Mouse (Mus musculus) midbrain, embryonic 11.5 days (tissue): ENCODE results near the gene Acbd4. TPM values are rescaled to one million over a fixed set of nuclear protein-coding genes. Genes with fewer than 3 reads are reported as not detected.
A peak's percentile ranks its signal among the peaks of the same experiment; 100 is the strongest.

ENCODE experiments used
- ATAC-seq: fragments of 200-750 bp; cut with Nextera tagmentation; 2 replicates; pipeline ENCODE4 v1.8.0; 2017; ENCODE audit warnings: moderate TSS enrichment, moderate library complexity; ENCODE audit not compliant: low FRiP score
- DNase-seq: peaks from one replicate; pipeline ENCODE4 v3.0.0; 2015; ENCODE audit warnings: low spot score; ENCODE audit errors: missing footprints
- H3K27ac ChIP-seq: fragments of 300-500 bp; sonication (generic); 2 replicates; pipeline ENCODE4 v1.5.1; 2014; ENCODE audit warnings: low read depth, low read length
- H3K27me3 ChIP-seq: fragments of 300-500 bp; sonication (generic); 2 replicates; pipeline ENCODE4 v1.6.1; 2014; ENCODE audit warnings: mild to moderate bottlenecking, low read length, moderate library complexity, mixed read lengths; ENCODE audit not compliant: control insufficient read depth, insufficient read depth
- H3K36me3 ChIP-seq: fragments of 300-500 bp; sonication (generic); 2 replicates; pipeline ENCODE4 v1.6.1; 2014; ENCODE audit warnings: mild to moderate bottlenecking, low read length, moderate library complexity, mixed read lengths; ENCODE audit not compliant: control insufficient read depth, insufficient read depth
- H3K4me1 ChIP-seq: fragments of 300-500 bp; sonication (generic); 2 replicates; pipeline ENCODE4 v1.6.1; 2014; ENCODE audit warnings: low read length; ENCODE audit not compliant: control insufficient read depth, insufficient read depth
- H3K4me2 ChIP-seq: fragments of 300-500 bp; sonication (generic); 2 replicates; pipeline ENCODE4 v1.6.1; 2014; ENCODE audit warnings: mild to moderate bottlenecking, moderate library complexity
- H3K4me3 ChIP-seq: fragments of 300-500 bp; sonication (generic); 2 replicates; pipeline ENCODE4 v1.5.1; 2014; ENCODE audit warnings: low read depth, low read length
- H3K9ac ChIP-seq: fragments of 300-500 bp; sonication (generic); 2 replicates; pipeline ENCODE4 v1.6.1; 2014; ENCODE audit warnings: low read length
- H3K9me3 ChIP-seq: fragments of 300-500 bp; sonication (generic); 2 replicates; pipeline ENCODE4 v1.6.1; 2016; ENCODE audit warnings: low read length; ENCODE audit not compliant: control insufficient read depth
- WGBS: fragments of 180-500 bp; shearing (Covaris S2); extraction: QIAGEN DNeasy Blood & Tissue Kit; methylation state at CpG from one replicate; pipeline ENCODE4 v1.1.7; 2014; 5-methylcytosine and 5-hydroxymethylcytosine counted together
- polyA plus RNA-seq: library from polyadenylated mRNA; unstranded; fragments of >200 nt; fragmentation: Nextera tagmentation; extraction: Ambion mirVana; gene quantifications from 2 replicates; pipeline ENCODE4 v1.2.1, GENCODE M21; 2014

The Acbd4 gene
- polyA plus RNA-seq, 1 experiment from 2014 or later, result 10.5 TPM

GRCm38 (mm10) chr11:103132576-103133455 is 31.3 kb downstream of the Acbd4 start:
- peak overlapping the region; percentile 97 for H3K4me3 ChIP-seq
- peak overlapping the region; percentile 83 for H3K4me2 ChIP-seq
- H3K4me1 ChIP-seq, result peaks cover 20% of the 10 kb centered on the region
- DNase-seq (peak; percentile 100), ATAC-seq (peak; percentile 91)
- peak overlapping the region; percentile 91 for H3K27ac ChIP-seq
- H3K9me3 ChIP-seq, result no peaks in the 10 kb centered on the region
- under 1% methylated on average over 56 of the region's 58 CpGs for WGBS
- peak overlapping the region; percentile 100 for H3K9ac ChIP-seq
- no peaks in the 10 kb centered on the region for H3K27me3 ChIP-seq
- H3K36me3 ChIP-seq, result no peaks in the 10 kb centered on the region

GRCm38 (mm10) chr11:103133456-103134185 is 32.1 kb downstream of the Acbd4 start:
- H3K36me3 ChIP-seq, result no peaks in the 10 kb centered on the region
- WGBS, result 55% methylated on average over 6 of the region's 6 CpGs
- H3K4me3 ChIP-seq, result peak overlapping the region; percentile 28
- no peaks in the 10 kb centered on the region for H3K9me3 ChIP-seq
- DNase-seq, result no peak
- peaks cover 20% of the 10 kb centered on the region for H3K4me1 ChIP-seq
- peak overlapping the region; percentile 44; the same call in 1 of the 2 replicates for H3K27ac ChIP-seq
- peak overlapping the region; percentile 50 for H3K9ac ChIP-seq
- H3K4me2 ChIP-seq, result peak overlapping the region; percentile 47
- 0 out of 2 replicates have a peak, but pooled peaks have one; percentile 31 for ATAC-seq
- no peaks in the 10 kb centered on the region for H3K27me3 ChIP-seq

- 85% methylated on average over 3 of the region's 3 CpGs for WGBS
- H3K27ac ChIP-seq, result no peak overlapping the region
- no peak overlapping the region for H3K4me3 ChIP-seq
- no peaks in the 10 kb centered on the region for H3K36me3 ChIP-seq
- DNase-seq (no peak), ATAC-seq (no peak)
- H3K4me1 ChIP-seq, result peaks cover 20% of the 10 kb centered on the region
- no peaks in the 10 kb centered on the region for H3K27me3 ChIP-seq
- H3K9me3 ChIP-seq, result no peaks in the 10 kb centered on the region
- H3K9ac ChIP-seq, result no peak overlapping the region; the same call in 1 of the 2 replicates
- H3K4me2 ChIP-seq, result peak overlapping the region; percentile 47; the same call in 1 of the 2 replicates
Measured at GRCm38 (mm10) chr11:103134221-103134620, 32.7 kb downstream of the Acbd4 start.

- ATAC-seq (no peak), DNase-seq (no peak)
- H3K4me3 ChIP-seq, result no peak overlapping the region
- peaks cover 13% of the 10 kb centered on the region for H3K4me1 ChIP-seq
- no peaks in the 10 kb centered on the region for H3K27me3 ChIP-seq
- no peaks in the 10 kb centered on the region for H3K36me3 ChIP-seq
- WGBS, result 90% methylated on average over 8 of the region's 8 CpGs
- no peaks in the 10 kb centered on the region for H3K9me3 ChIP-seq
- H3K27ac ChIP-seq, result no peak overlapping the region
- no peak overlapping the region for H3K9ac ChIP-seq
- no peak overlapping the region for H3K4me2 ChIP-seq
Measured at GRCm38 (mm10) chr11:103136039-103136577, 34.6 kb downstream of the Acbd4 start.

- H3K27me3 ChIP-seq, result no peaks in the 10 kb centered on the region
- WGBS, result 81% methylated on average over 14 of the region's 14 CpGs
- no peak overlapping the region for H3K4me3 ChIP-seq
- H3K4me1 ChIP-seq, result peaks cover 6% of the 10 kb centered on the region; the same call in 1 of the 2 replicates
- ATAC-seq (no peak), DNase-seq (no peak)
- H3K4me2 ChIP-seq, result no peak overlapping the region
- H3K9me3 ChIP-seq, result no peaks in the 10 kb centered on the region
- H3K27ac ChIP-seq, result no peak overlapping the region
- no peak overlapping the region for H3K9ac ChIP-seq
- no peaks in the 10 kb centered on the region for H3K36me3 ChIP-seq
Measured at GRCm38 (mm10) chr11:103139951-103140762, 38.7 kb downstream of the Acbd4 start.

GRCm38 (mm10) chr11:103140763-103141100 is 39.2 kb downstream of the Acbd4 start:
- Histone ChIP-seq H3K4me2 (no peak overlapping the region), H3K9ac (no peak overlapping the region), H3K36me3 (no peaks in the 10 kb centered on the region), H3K27ac (no peak overlapping the region), H3K4me3 (no peak overlapping the region), H3K27me3 (no peaks in the 10 kb centered on the region), H3K9me3 (no peaks in the 10 kb centered on the region), H3K4me1 (peaks cover 6% of the 10 kb centered on the region; the same call in 1 of the 2 replicates)
- no peak for DNase-seq
- WGBS, result 57% methylated on average over 6 of the region's 6 CpGs
- no peak for ATAC-seq

GRCm38 (mm10) chr11:103141101-103141943 is 39.8 kb downstream of the Acbd4 start:
- Histone ChIP-seq H3K9me3 (no peaks in the 10 kb centered on the region), H3K27me3 (no peaks in the 10 kb centered on the region), H3K4me2 (no peak overlapping the region), H3K27ac (no peak overlapping the region), H3K4me1 (peaks cover 6% of the 10 kb centered on the region; the same call in 1 of the 2 replicates), H3K9ac (peak overlapping the region; percentile 27; the same call in 1 of the 2 replicates), H3K4me3 (no peak overlapping the region), H3K36me3 (no peaks in the 10 kb centered on the region)
- 43% methylated on average over 11 of the region's 11 CpGs for WGBS
- no peak for ATAC-seq
- no peak for DNase-seq

GRCm38 (mm10) chr11:103141944-103142255 is 40.4 kb downstream of the Acbd4 start:
- Histone ChIP-seq H3K9me3 (no peaks in the 10 kb centered on the region), H3K27ac (no peak overlapping the region), H3K4me2 (no peak overlapping the region), H3K36me3 (no peaks in the 10 kb centered on the region), H3K4me1 (peaks cover 6% of the 10 kb centered on the region; the same call in 1 of the 2 replicates), H3K27me3 (no peaks in the 10 kb centered on the region), H3K4me3 (no peak overlapping the region), H3K9ac (peak overlapping the region; percentile 27; the same call in 1 of the 2 replicates)
- ATAC-seq, result no peak
- WGBS, result 55% methylated on average over 1 of the region's 1 CpGs
- no peak for DNase-seq
